8 mouse cellular contexts compared by ENCODE assay signal in genomic region chr12:112721424-112722239, GRCm38 (mm10). TPM values are rescaled to one million over a fixed set of nuclear protein-coding genes. Genes with fewer than 3 reads are reported as not detected.
DNase-seq lines count a peak whose midpoint lies in the region; ATAC-seq and TF ChIP-seq lines count a peak whose summit lies in the region.

No protein-coding gene starts in this region.

- 15% methylated on average over 50 of the region's 69 CpGs for WGBS in heart, adult 2 months
- WGBS in forebrain, embryonic 16.5 days = 3% methylated on average over 49 of the region's 69 CpGs
- 12% methylated on average over 57 of the region's 69 CpGs for WGBS in lung, adult 2 months
- WGBS in olfactory bulb, adult 2 months = 10% methylated on average over 69 of the region's 69 CpGs

- TF ChIP-seq POLR2A in heart, adult 2 months (IDR thresholded peaks at IDR 0.05; ENCODE audit: insufficient read depth, low read depth, low read length) = no peak
- TF ChIP-seq POLR2A in brain, embryonic 14.5 days (IDR thresholded peaks at IDR 0.05; ENCODE audit: borderline replicate concordance, extremely low read depth, insufficient read depth, insufficient read length, poor library complexity, severe bottlenecking) = no peak
- peak; percentile 55; the same call in 1 of the 2 replicates for TF ChIP-seq POLR2A in lung, adult 2 months (IDR thresholded peaks at IDR 0.05; ENCODE audit: borderline replicate concordance, extremely low read depth, low read depth, low read length)
- no peak for TF ChIP-seq POLR2A in olfactory bulb, adult 2 months (IDR thresholded peaks at IDR 0.05; ENCODE audit: insufficient read depth, low read depth, low read length)

- TF ChIP-seq CTCF in heart, adult 2 months (IDR thresholded peaks at IDR 0.05) = no peak; the same call in 1 of the 2 replicates
- TF ChIP-seq CTCF in brain, embryonic 14.5 days (IDR thresholded peaks at IDR 0.05; ENCODE audit: borderline replicate concordance, extremely low read depth, insufficient read depth, insufficient read length) = no peak
- no peak for TF ChIP-seq CTCF in lung, adult 2 months (IDR thresholded peaks at IDR 0.05; ENCODE audit: insufficient read depth, low read length)
- TF ChIP-seq CTCF in olfactory bulb, adult 2 months (IDR thresholded peaks at IDR 0.05; ENCODE audit: insufficient read depth, low read depth, low read length) = no peak

- no peaks in the 10 kb centered on the region; the same call in 1 of the 2 replicates for H3K27me3 ChIP-seq in heart, adult 2 months (ENCODE audit: control insufficient read depth, insufficient read depth, low read length)
- no peaks in the 10 kb centered on the region for H3K27me3 ChIP-seq in forebrain, embryonic 16.5 days (replicated peaks; ENCODE audit: control insufficient read depth, insufficient read depth, low read length)

- peak overlapping the region; percentile 88; the same call in 1 of the 2 replicates for H3K9ac ChIP-seq in heart, adult 2 months (ENCODE audit: low read depth, low read length)
- H3K9ac ChIP-seq in forebrain, embryonic 16.5 days (replicated peaks; ENCODE audit: low read depth, low read length) = peak overlapping the region; percentile 84

- no peak overlapping the region for H3K27ac ChIP-seq in heart, adult 2 months
- no peak overlapping the region for H3K27ac ChIP-seq in forebrain, embryonic 16.5 days (ENCODE audit: low read length)
- H3K27ac ChIP-seq in olfactory bulb, adult 2 months (ENCODE audit: insufficient read depth, low read depth, low read length) = no peak overlapping the region

- peak; percentile 55 for DNase-seq in heart, adult 2 months
- no peak for DNase-seq in heart, adult 9 months (ENCODE audit: low spot score in 2 of 2)
- DNase-seq in brain, embryonic 14.5 days (ENCODE audit: low read depth) = peak; percentile 60
- peak; percentile 94 for DNase-seq in kidney, adult 11 months
- peak; percentile 76 for DNase-seq in lung, adult 2 months

- peaks cover 3% of the 10 kb centered on the region; the same call in 1 of the 2 replicates for H3K4me1 ChIP-seq in heart, adult 2 months (ENCODE audit: control insufficient read depth, insufficient read depth, low read length)
- H3K4me1 ChIP-seq in forebrain, embryonic 16.5 days (replicated peaks; ENCODE audit: control insufficient read depth, insufficient read depth, low read length) = peaks cover 32% of the 10 kb centered on the region
- peaks cover 3% of the 10 kb centered on the region for H3K4me1 ChIP-seq in lung, adult 2 months (ENCODE audit: control insufficient read depth, insufficient read depth, low read length)
- H3K4me1 ChIP-seq in olfactory bulb, adult 2 months (ENCODE audit: control insufficient read depth, insufficient read depth, low read length) = peaks cover 28% of the 10 kb centered on the region

- peak overlapping the region; percentile 40 for H3K4me3 ChIP-seq in heart, adult 2 months
- peak overlapping the region; percentile 78 for H3K4me3 ChIP-seq in forebrain, embryonic 16.5 days (replicated peaks; ENCODE audit: low read length)
- peak overlapping the region; percentile 69 for H3K4me3 ChIP-seq in lung, adult 2 months (replicated peaks; ENCODE audit: extremely low read depth, low read depth, low read length)
- peak overlapping the region; percentile 98 for H3K4me3 ChIP-seq in olfactory bulb, adult 2 months (ENCODE audit: insufficient read depth, low read depth, low read length)

- H3K9me3 ChIP-seq in forebrain, embryonic 16.5 days (ENCODE audit: control insufficient read depth, low read length) = no peaks in the 10 kb centered on the region

- peak overlapping the region; percentile 69 for H3K4me2 ChIP-seq in forebrain, embryonic 16.5 days (ENCODE audit: low read length)

- H3K79me2 ChIP-seq in heart, adult 2 months (replicated peaks; ENCODE audit: control insufficient read depth, insufficient read depth, low read length) = no peaks in the 10 kb centered on the region

- peak; percentile 54 for ATAC-seq in forebrain, embryonic 16.5 days
- no peak for ATAC-seq in megakaryocyte-erythroid progenitor cell, adult 5-6 weeks (replicated peaks; ENCODE audit: low FRiP score, low TSS enrichment, poor library complexity, severe bottlenecking)

- H3K36me3 ChIP-seq in heart, adult 2 months (ENCODE audit: control insufficient read depth, insufficient read depth, low read length) = no peaks in the 10 kb centered on the region
- H3K36me3 ChIP-seq in forebrain, embryonic 16.5 days (ENCODE audit: control insufficient read depth, insufficient read depth) = no peaks in the 10 kb centered on the region; the same call in 1 of the 2 replicates

- no peak for TF ChIP-seq EP300 in heart, adult 2 months (IDR thresholded peaks at IDR 0.05; ENCODE audit: insufficient read depth, low read depth, low read length)

- intact Hi-C loops in heart, adult 2 months (cut with DNase I) = no loop called here

RNA-seq across cellular contexts. Expression of gene Cep170b, which starts 1.4 kb away (rescaled TPM):
- 10 to 100 TPM; 10.8 to 11.5 TPM for total RNA-seq in heart, adult 2 months (2021)
- 9.6 and 10.7 TPM in 2 replicates for polyA plus RNA-seq in heart, adult 2 months (2012; rRNA removed)
- 48.8 and 82.9 TPM in 2 replicates for polyA plus RNA-seq in brain, embryonic 14.5 days (2012; rRNA removed)
- polyA plus RNA-seq in forebrain, embryonic 16.5 days (2015; fragmentation: Nextera tagmentation; extraction: Ambion mirVana) = 18.8 and 22.9 TPM in 2 replicates
- 68.2 and 73.2 TPM in 2 replicates for polyA plus RNA-seq in lung, adult 2 months (2012; rRNA removed)
- polyA plus RNA-seq in olfactory bulb, adult 2 months (2012; ENCODE audit: insufficient read depth, insufficient read length, low replicate concordance, missing spikeins) = not detected in 2 replicates
- total RNA-seq in megakaryocyte-erythroid progenitor cell, adult 5-6 weeks (2014; fragmentation: Nextera tagmentation) = 0.07 and 2.0 TPM in 2 replicates
- 0.11 and 20.5 TPM in 2 replicates for total RNA-seq in megakaryocyte-erythroid progenitor cell, adult 5-6 weeks (2017)

RNA-seq across cellular contexts. Expression of gene Pld4, which starts 38.8 kb away (rescaled TPM):
- 1 to 10 TPM; 6.6 to 6.8 TPM for total RNA-seq in heart, adult 2 months (2021)
- polyA plus RNA-seq in heart, adult 2 months (2012; rRNA removed) = 17.2 and 23.5 TPM in 2 replicates
- polyA plus RNA-seq in brain, embryonic 14.5 days (2012; rRNA removed) = 6.5 and 6.8 TPM in 2 replicates
- 4.0 and 5.3 TPM in 2 replicates for polyA plus RNA-seq in forebrain, embryonic 16.5 days (2015; fragmentation: Nextera tagmentation; extraction: Ambion mirVana)
- 78.2 and 90.1 TPM in 2 replicates for polyA plus RNA-seq in lung, adult 2 months (2012; rRNA removed)
- polyA plus RNA-seq in olfactory bulb, adult 2 months (2012; ENCODE audit: insufficient read depth, insufficient read length, low replicate concordance, missing spikeins) = not detected in 2 replicates
- total RNA-seq in megakaryocyte-erythroid progenitor cell, adult 5-6 weeks (2014; fragmentation: Nextera tagmentation) = 1.2 TPM in 1 of 2 replicates, not detected in the other
- 0.14 and 0.46 TPM in 2 replicates for total RNA-seq in megakaryocyte-erythroid progenitor cell, adult 5-6 weeks (2017)

RNA-seq across cellular contexts. Expression of gene Zbtb42, which starts 43.0 kb away (rescaled TPM):
- total RNA-seq in heart, adult 2 months (2021) = 1 to 10 TPM; 4.4 to 5.9 TPM
- 9.5 and 13.6 TPM in 2 replicates for polyA plus RNA-seq in heart, adult 2 months (2012; rRNA removed)
- polyA plus RNA-seq in brain, embryonic 14.5 days (2012; rRNA removed) = 2.6 and 5.0 TPM in 2 replicates
- 0.65 and 0.92 TPM in 2 replicates for polyA plus RNA-seq in forebrain, embryonic 16.5 days (2015; fragmentation: Nextera tagmentation; extraction: Ambion mirVana)
- polyA plus RNA-seq in lung, adult 2 months (2012; rRNA removed) = 40.9 and 51.2 TPM in 2 replicates
- polyA plus RNA-seq in olfactory bulb, adult 2 months (2012; ENCODE audit: insufficient read depth, insufficient read length, low replicate concordance, missing spikeins) = not detected in 2 replicates
- total RNA-seq in megakaryocyte-erythroid progenitor cell, adult 5-6 weeks (2014; fragmentation: Nextera tagmentation) = 0.33 and 0.67 TPM in 2 replicates
- 0.11 and 6.8 TPM in 2 replicates for total RNA-seq in megakaryocyte-erythroid progenitor cell, adult 5-6 weeks (2017)

RNA-seq across cellular contexts. Expression of gene Akt1, which starts 46.9 kb away (rescaled TPM):
- total RNA-seq in heart, adult 2 months (2021) = 100 to 1,000 TPM; 189 to 207 TPM
- polyA plus RNA-seq in heart, adult 2 months (2012; rRNA removed) = 148 and 149 TPM in 2 replicates
- 303 and 319 TPM in 2 replicates for polyA plus RNA-seq in brain, embryonic 14.5 days (2012; rRNA removed)
- 56.9 and 57.1 TPM in 2 replicates for polyA plus RNA-seq in forebrain, embryonic 16.5 days (2015; fragmentation: Nextera tagmentation; extraction: Ambion mirVana)
- polyA plus RNA-seq in lung, adult 2 months (2012; rRNA removed) = 166 and 187 TPM in 2 replicates
- not detected in 2 replicates for polyA plus RNA-seq in olfactory bulb, adult 2 months (2012; ENCODE audit: insufficient read depth, insufficient read length, low replicate concordance, missing spikeins)
- 101 and 119 TPM in 2 replicates for total RNA-seq in megakaryocyte-erythroid progenitor cell, adult 5-6 weeks (2014; fragmentation: Nextera tagmentation)
- total RNA-seq in megakaryocyte-erythroid progenitor cell, adult 5-6 weeks (2017) = 42.9 and 71.8 TPM in 2 replicates

Comparison
In these comparisons a context has a peak if more than half of its experiments do, and no peak if none do; other contexts are left out.
1. DNase-seq: peak in heart, adult 2 months (2 of 2), brain, embryonic 14.5 days (single experiment), kidney, adult 11 months (single experiment) and lung, adult 2 months (single experiment); none in heart, adult 9 months (0 of 2).
2. H3K4me3 ChIP-seq: peak in every context shown above with its lines; median percentile 98 in olfactory bulb, adult 2 months; 78 in forebrain, embryonic 16.5 days; 69 in lung, adult 2 months; 40 in heart, adult 2 months.